Mouse (Mus musculus) layer of hippocampus, adult 18-20 months (tissue): ENCODE results near the gene N6amt1. TPM values are rescaled to one million over a fixed set of nuclear protein-coding genes. Genes with fewer than 3 reads are reported as not detected.

Experiments used
- DNase-seq, 2 experiments: peaks; one replicate each; pipeline ENCODE4 v3.0.0; 2022; ENCODE audit warnings: low spot score in 2 of 2
- total RNA-seq, 2 experiments: library from RNA; stranded (reverse); gene quantifications; 2 replicates each; pipeline ENCODE4 v1.2.3; 2021

The N6amt1 gene
- total RNA-seq, 2 experiments from 2014 or later: 17.2 to 20.3 TPM

DNA sequence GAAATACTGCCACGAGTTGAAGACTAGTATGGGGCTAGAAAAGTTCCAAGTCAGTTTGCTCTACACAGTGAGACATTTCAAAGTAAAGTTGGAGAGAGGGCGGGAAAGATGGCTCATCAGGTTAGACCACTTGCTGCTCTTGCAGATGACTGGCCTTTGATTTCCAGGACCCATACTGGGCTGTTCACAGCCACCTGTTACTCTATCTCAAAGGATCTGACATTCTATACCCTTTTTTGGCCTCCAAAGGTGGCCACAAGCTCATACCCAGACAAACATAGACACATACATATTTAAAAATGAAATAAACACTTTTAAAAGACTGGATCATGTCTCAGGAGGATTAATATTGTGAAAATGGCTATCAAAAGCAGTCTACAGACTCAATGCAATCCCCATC, 30.4 kb downstream of the N6amt1 start:
- no peak for DNase-seq

DNA sequence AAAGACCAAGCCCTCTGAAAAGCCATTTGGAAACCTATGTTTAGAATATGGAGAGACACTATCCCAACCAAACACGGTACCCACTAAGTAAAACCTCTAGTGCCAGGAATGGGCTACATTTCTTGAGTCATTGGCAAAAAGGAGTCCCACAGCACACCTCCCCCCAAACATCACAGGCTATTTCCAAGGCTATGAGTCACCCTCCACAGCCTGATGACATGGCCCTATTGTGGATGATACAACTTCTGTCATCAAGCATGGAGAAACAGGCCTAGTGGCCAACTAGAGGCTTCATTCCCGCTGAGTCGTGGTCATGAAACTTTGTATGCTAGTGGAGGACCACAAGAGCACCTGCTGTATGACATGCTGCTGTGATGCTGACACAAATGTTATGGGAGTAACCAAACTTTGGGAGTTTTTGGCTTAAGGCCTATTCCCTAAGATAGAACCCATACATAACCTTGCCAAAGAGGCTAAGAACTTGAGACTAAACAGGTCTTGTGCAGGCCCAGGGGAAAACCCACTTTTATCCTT, 33.5 kb downstream of the N6amt1 start:
- no peak for DNase-seq

DNA sequence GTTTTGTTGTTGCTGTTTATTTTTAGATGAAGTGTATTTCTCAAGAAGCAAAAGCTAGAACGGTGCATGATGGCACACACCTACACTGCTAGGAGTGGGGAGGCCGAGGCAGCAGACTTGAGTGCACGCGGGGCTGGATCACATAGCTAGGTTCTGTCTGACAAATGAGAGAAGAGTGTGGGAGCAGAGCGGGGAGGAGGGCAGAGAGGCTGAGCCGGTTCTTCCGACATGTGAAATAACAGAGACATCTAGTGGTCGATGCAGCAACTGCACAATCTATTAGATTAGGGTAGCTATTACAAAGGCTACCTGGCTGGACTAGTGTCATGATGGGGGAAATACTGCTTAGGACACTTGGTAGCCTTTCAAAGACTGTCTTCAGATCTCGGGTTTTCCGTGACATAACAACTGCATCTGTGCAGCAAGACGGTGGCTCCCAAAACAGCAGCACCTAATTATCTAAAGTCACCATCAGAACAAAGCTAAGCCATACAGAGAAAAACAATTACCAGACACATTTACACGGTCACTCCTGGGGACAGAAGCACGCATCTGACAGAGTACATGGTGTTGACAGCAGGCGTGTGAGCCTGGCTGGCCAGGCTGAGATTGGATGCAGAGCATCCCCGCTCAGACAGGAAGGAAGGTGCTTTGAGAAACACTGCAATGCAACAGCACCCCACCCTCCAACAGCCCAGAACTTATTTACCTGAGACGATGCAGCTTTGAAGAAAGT, 40.0 kb downstream of the N6amt1 start:
- DNase-seq: peak; percentile 51 to 88

DNA sequence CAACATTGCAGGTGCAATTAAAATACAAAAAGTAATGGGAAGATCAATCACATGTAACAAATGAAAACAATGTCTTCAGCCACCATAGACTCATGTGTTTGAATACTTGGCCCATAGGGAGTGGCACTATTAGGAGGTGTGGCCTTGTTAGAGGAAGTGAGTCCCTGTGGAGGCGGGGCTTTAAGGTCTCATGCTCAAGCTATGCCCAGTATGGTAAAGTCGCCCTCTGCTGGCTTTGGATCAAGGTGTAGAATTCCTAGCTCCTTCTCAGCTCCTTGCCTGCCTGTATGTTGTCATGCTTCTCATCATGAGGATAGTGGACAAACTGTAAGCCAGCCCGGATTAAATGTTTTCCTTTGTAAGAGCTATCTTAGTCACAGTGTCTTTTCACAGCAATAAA, 51.0 kb downstream of the N6amt1 start:
- no peak for DNase-seq

Other genes starting within 250 kb of the N6amt1 start
- 10 to 100 TPM; 43.5 to 44.2 TPM for gene Ltn1, start 78.4 kb downstream of the N6amt1 start, total RNA-seq
- 10 to 100 TPM in 1 of 2 experiments, 1 to 10 TPM in 1; 9.6 to 10.6 TPM for gene Rwdd2b, start 86.4 kb downstream of the N6amt1 start, total RNA-seq
- gene Usp16, start 100.5 kb downstream of the N6amt1 start, total RNA-seq: 10 to 100 TPM; 32.4 to 36.7 TPM
- 100 to 1,000 TPM; 175 to 180 TPM for gene Cct8, start 141.7 kb downstream of the N6amt1 start, total RNA-seq
- under 1 TPM in 1 of 2 experiments, not detected in 1; 0.32 TPM for gene Map3k7cl, start 199.1 kb downstream of the N6amt1 start, total RNA-seq